Mouse (Mus musculus) urinary bladder, postnatal 36 days (tissue): ENCODE data around the gene Gm29776.

Source experiments
- DNase-seq, 2 experiments: peaks; one replicate each; pipeline ENCODE4 v3.0.0; 2022; ENCODE audit warnings: low spot score in 2 of 2, mixed read lengths in 1 of 2

Gm29776 gene

GRCm38 (mm10) chr14:54650621-54651454, 47.8 kb downstream of the Gm29776 start:
- DNase-seq = peak; percentile 70 to 80

DNA sequence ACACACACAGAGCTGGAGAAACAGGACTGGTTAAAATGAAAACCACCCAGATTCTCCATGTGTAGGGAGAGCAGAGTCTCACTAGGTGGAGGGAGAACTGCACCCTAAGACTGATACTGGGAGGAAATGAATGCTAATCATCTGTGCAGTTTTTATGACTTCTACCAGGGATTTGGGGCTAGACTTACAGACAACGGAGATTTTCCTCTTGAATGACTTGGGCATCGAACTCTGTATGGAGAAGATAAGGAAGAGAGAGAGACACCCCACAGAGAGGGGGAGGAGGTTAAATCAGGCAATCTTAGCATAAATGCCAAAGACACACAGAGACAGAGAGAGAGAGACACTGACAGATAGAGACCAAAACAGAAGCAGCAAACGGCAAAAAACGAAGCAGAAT, 50.7 kb downstream of the Gm29776 start:
- DNase-seq = no peak

GRCm38 (mm10) chr14:54646898-54647636, 51.6 kb downstream of the Gm29776 start:
- no peak for DNase-seq

DNA sequence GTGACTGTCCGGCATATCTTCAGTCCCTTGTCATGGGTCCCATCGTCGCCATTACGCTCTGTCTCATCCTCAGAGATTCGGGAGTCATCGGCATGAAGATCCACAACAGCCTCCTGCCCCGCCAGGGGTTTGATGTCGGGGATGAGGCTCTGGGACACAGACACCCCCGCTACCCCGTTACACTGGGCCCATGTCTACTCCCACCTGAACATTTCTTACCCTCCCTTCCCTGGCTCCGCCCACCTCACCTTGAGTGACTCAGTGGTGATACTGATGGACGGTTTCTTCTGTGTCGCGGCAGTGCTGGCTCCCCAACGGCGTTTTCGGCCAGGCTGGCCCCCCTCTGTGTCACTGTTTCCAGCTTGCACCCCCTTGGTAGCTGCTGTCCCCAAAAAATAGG, 52.2 kb downstream of the Gm29776 start:
- DNase-seq = no peak

- DNase-seq = no peak
Measured at GRCm38 (mm10) chr14:54644294-54644693, 54.3 kb downstream of the Gm29776 start.

DNA sequence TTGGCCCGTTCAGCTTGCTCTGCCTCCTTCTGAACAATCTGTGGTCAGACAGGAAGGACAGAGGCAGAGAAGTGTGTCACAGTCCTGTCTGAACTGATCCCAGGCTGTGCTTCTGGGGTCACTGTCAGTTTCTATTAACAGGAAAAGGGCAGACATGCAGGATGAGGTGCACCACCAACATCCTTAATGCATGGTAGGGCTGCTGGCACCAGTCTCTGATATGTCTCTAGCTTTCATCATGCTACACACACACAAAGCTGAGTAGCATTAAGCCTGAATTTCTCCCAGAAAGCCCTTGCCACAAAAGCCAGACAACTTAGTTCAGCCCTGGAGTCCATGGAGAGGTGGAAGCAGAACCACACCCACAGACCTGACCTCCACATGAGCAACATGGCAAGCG, 55.6 kb downstream of the Gm29776 start:
- no peak for DNase-seq
